Mouse (Mus musculus) neural tube, embryonic 11.5 days (tissue): ENCODE measurements around the gene Pip5k1a. TPM values are rescaled to one million over a fixed set of nuclear protein-coding genes. Genes with fewer than 3 reads are reported as not detected.
A peak's percentile ranks its signal among the peaks of the same experiment; 100 is the strongest.
"Not testable (repeated sequence)": the region's sequence is repeated elsewhere in the genome, so short reads cannot be mapped to it uniquely, and the experiment has no call there.

Experiments used
- ATAC-seq: fragments of 200-750 bp; cut with Nextera tagmentation; 2 replicates; pipeline ENCODE4 v1.8.0; 2017; ENCODE audit warnings: moderate number of reproducible peaks, mild to moderate bottlenecking, moderate TSS enrichment, moderate library complexity; ENCODE audit not compliant: insufficient read depth, low FRiP score, low TSS enrichment
- DNase-seq: peaks from one replicate; pipeline ENCODE4 v3.0.0-alpha.2; 2015; ENCODE audit warnings: low spot score
- H3K27ac ChIP-seq: fragments of 300-500 bp; sonication (generic); 2 replicates; pipeline ENCODE4 v1.5.1; 2014; ENCODE audit warnings: low read depth, mild to moderate bottlenecking, low read length
- H3K27me3 ChIP-seq: fragments of 300-500 bp; sonication (generic); 2 replicates; pipeline ENCODE4 v1.6.1; 2014; ENCODE audit warnings: mild to moderate bottlenecking, low read length, mixed read lengths; ENCODE audit not compliant: control insufficient read depth, insufficient read depth
- H3K36me3 ChIP-seq: fragments of 300-500 bp; sonication (generic); 2 replicates; pipeline ENCODE4 v1.6.1; 2014; ENCODE audit warnings: mild to moderate bottlenecking, low read length, moderate library complexity, mixed read lengths; ENCODE audit not compliant: control insufficient read depth, insufficient read depth
- H3K4me1 ChIP-seq: fragments of 300-500 bp; sonication (generic); 2 replicates; pipeline ENCODE4 v1.6.1; 2014; ENCODE audit warnings: low read length, mixed read lengths; ENCODE audit not compliant: control insufficient read depth, insufficient read depth
- H3K4me2 ChIP-seq: fragments of 300-500 bp; sonication (generic); 2 replicates; pipeline ENCODE4 v1.6.1; 2014; ENCODE audit warnings: low read depth, mild to moderate bottlenecking, moderate library complexity
- H3K4me3 ChIP-seq: fragments of 300-500 bp; sonication (generic); 2 replicates; pipeline ENCODE4 v1.5.1; 2014; ENCODE audit warnings: low read depth, low read length
- H3K9ac ChIP-seq: fragments of 300-500 bp; sonication (generic); 2 replicates; pipeline ENCODE4 v1.6.1; 2014; ENCODE audit warnings: mild to moderate bottlenecking, low read length
- H3K9me3 ChIP-seq: fragments of 300-500 bp; sonication (generic); 2 replicates; pipeline ENCODE4 v1.6.1; 2016; ENCODE audit warnings: low read length; ENCODE audit not compliant: control insufficient read depth
- WGBS: fragments of 180-500 bp; shearing (Covaris S2); extraction: QIAGEN DNeasy Blood & Tissue Kit; methylation state at CpG from one replicate; pipeline ENCODE4 v1.1.7; 2014; 5-methylcytosine and 5-hydroxymethylcytosine counted together
- polyA plus RNA-seq: library from polyadenylated mRNA; unstranded; fragments of >200 nt; fragmentation: Nextera tagmentation; extraction: Ambion mirVana; gene quantifications from 2 replicates; pipeline ENCODE4 v1.2.1, GENCODE M21; 2014

Pip5k1a gene
- polyA plus RNA-seq, 1 experiment from 2014 or later: 13.4 TPM

GRCm38 (mm10) chr3:95107308-95107707, 578 bp upstream of the Pip5k1a start:
- not testable (repeated sequence) for H3K9ac ChIP-seq
- H3K4me2 ChIP-seq: peak overlapping the region; percentile 44

GRCm38 (mm10) chr3:95105586-95106337, 968 bp downstream of the Pip5k1a start:
- Histone ChIP-seq H3K27ac (peak overlapping the region; percentile 63), H3K9ac (peak overlapping the region; percentile 64), H3K36me3 (peaks cover 2% of the 10 kb centered on the region; the same call in 1 of the 2 replicates), H3K9me3 (no peaks in the 10 kb centered on the region), H3K4me2 (peak overlapping the region; percentile 67), H3K4me3 (peak overlapping the region; percentile 69), H3K27me3 (no peaks in the 10 kb centered on the region), H3K4me1 (peaks cover 7% of the 10 kb centered on the region; the same call in 1 of the 2 replicates)
- DNase-seq: no peak
- ATAC-seq: no peak; the same call in 1 of the 2 replicates
- 1% methylated on average over 16 of the region's 16 CpGs for WGBS

More at GRCm38 (mm10) chr3:95107308-95107707, 578 bp upstream of the Pip5k1a start:
- Histone ChIP-seq H3K4me3 (peak overlapping the region; percentile 69), H3K4me1 (peaks cover 12% of the 10 kb centered on the region)
- not testable (repeated sequence) for H3K27ac ChIP-seq, ATAC-seq, DNase-seq, H3K9me3 ChIP-seq, H3K27me3 ChIP-seq, H3K36me3 ChIP-seq

DNA sequence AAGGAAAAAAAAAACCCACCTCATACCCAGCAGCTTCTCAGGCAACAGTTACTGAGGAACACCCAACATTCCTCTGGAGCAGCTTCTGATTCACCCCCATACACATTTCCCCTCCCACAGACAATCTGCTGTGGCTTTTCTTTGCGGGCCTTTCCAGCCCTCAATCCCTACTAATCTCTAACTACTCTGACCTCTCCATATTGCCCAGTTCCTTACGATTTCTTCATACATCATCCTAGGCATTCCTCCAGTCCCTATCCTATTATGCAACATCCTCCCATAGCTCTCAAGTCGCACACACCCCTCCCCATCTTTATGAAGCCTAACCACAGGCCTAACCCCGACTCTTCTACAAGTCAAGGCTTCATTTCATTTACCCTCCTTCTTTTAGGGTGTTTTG, 1.6 kb downstream of the Pip5k1a start:
- Histone ChIP-seq H3K9me3 (no peaks in the 10 kb centered on the region), H3K4me3 (peak overlapping the region; percentile 69), H3K27ac (no peak overlapping the region), H3K27me3 (no peaks in the 10 kb centered on the region), H3K9ac (no peak overlapping the region), H3K4me1 (peaks cover 7% of the 10 kb centered on the region; the same call in 1 of the 2 replicates), H3K36me3 (peaks cover 2% of the 10 kb centered on the region; the same call in 1 of the 2 replicates), H3K4me2 (peak overlapping the region; percentile 67)
- WGBS: 71% methylated on average over 4 of the region's 4 CpGs
- DNase-seq (no peak), ATAC-seq (no peak)

GRCm38 (mm10) chr3:95100854-95101253, 5.9 kb downstream of the Pip5k1a start:
- H3K4me2 ChIP-seq: no peak overlapping the region
- peaks cover 7% of the 10 kb centered on the region; the same call in 1 of the 2 replicates for H3K4me1 ChIP-seq
- no peak overlapping the region for H3K4me3 ChIP-seq
- ATAC-seq (no peak), DNase-seq (no peak)
- H3K9ac ChIP-seq: no peak overlapping the region
- no peaks in the 10 kb centered on the region for H3K27me3 ChIP-seq
- H3K9me3 ChIP-seq: no peaks in the 10 kb centered on the region
- H3K27ac ChIP-seq: no peak overlapping the region
- H3K36me3 ChIP-seq: peaks cover 2% of the 10 kb centered on the region; the same call in 1 of the 2 replicates
- WGBS: 33% methylated on average over 2 of the region's 2 CpGs

DNA sequence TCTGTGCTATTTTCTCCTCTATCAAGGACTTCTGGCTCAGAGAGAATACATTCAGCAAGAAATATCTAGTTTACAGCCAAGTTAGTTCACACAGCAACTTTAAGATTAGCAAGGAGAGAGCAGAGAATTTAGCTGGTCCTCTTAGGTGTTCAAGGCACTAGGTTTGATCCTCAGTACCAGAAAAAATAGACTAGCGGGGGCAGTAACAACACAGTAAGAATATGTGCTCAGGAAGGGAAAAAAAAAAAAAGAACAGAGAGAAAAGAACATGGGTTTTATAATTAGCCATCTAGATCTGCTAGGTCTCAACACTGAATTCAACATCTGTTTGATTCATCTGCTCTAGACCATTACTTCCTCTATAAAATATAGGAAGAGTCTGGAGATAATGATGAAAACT, 18.7 kb downstream of the Pip5k1a start:
- no peak for ATAC-seq
- Histone ChIP-seq H3K4me1 (no peaks in the 10 kb centered on the region), H3K27me3 (no peaks in the 10 kb centered on the region), H3K4me2 (no peak overlapping the region), H3K9ac (no peak overlapping the region), H3K4me3 (no peak overlapping the region), H3K9me3 (no peaks in the 10 kb centered on the region), H3K27ac (no peak overlapping the region), H3K36me3 (no peaks in the 10 kb centered on the region)
- WGBS: 100% methylated on average over 1 of the region's 1 CpGs
- no peak for DNase-seq

GRCm38 (mm10) chr3:95071606-95072005, 35.1 kb downstream of the Pip5k1a start:
- no peak overlapping the region for H3K4me2 ChIP-seq
- H3K27ac ChIP-seq: no peak overlapping the region
- WGBS: 91% methylated on average over 2 of the region's 2 CpGs
- no peak overlapping the region for H3K9ac ChIP-seq
- no peak for DNase-seq
- H3K27me3 ChIP-seq: no peaks in the 10 kb centered on the region
- peaks cover 33% of the 10 kb centered on the region for H3K36me3 ChIP-seq
- no peaks in the 10 kb centered on the region for H3K9me3 ChIP-seq
- no peak for ATAC-seq
- no peaks in the 10 kb centered on the region for H3K4me1 ChIP-seq
- no peak overlapping the region for H3K4me3 ChIP-seq

DNA sequence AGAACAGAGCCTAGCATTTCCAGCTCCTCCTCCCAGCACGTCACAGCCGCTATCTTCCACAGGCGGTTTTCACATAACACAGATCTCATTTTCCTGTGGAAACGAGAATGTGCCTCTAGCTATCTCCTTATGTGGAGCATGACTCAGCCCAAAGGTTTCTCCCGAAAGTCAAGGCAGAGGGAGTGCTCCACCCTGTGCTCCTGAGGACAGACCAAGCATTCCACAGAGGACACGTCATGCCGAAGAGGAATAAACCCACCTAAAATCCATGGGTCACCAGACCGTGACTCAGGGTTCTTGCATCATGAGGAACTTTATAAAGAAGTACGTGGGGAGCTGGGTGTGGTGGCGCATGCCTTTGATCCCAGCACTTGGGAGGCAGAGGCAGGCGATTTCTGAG, 40.2 kb downstream of the Pip5k1a start:
- Histone ChIP-seq H3K9me3 (no peaks in the 10 kb centered on the region), H3K4me2 (no peak overlapping the region), H3K9ac (no peak overlapping the region), H3K4me1 (no peaks in the 10 kb centered on the region), H3K27ac (no peak overlapping the region), H3K27me3 (no peaks in the 10 kb centered on the region), H3K36me3 (peaks cover 49% of the 10 kb centered on the region), H3K4me3 (no peak overlapping the region)
- DNase-seq (no peak), ATAC-seq (no peak)
- WGBS: 96% methylated on average over 11 of the region's 11 CpGs

GRCm38 (mm10) chr3:95066095-95066494, 40.6 kb downstream of the Pip5k1a start:
- ATAC-seq (no peak), DNase-seq (no peak)
- no peaks in the 10 kb centered on the region for H3K9me3 ChIP-seq
- H3K27ac ChIP-seq: no peak overlapping the region
- 92% methylated on average over 6 of the region's 6 CpGs for WGBS
- H3K9ac ChIP-seq: no peak overlapping the region
- peaks cover 51% of the 10 kb centered on the region for H3K36me3 ChIP-seq
- no peaks in the 10 kb centered on the region for H3K4me1 ChIP-seq
- H3K4me2 ChIP-seq: no peak overlapping the region
- no peak overlapping the region for H3K4me3 ChIP-seq
- no peaks in the 10 kb centered on the region for H3K27me3 ChIP-seq

GRCm38 (mm10) chr3:95065553-95065952, 41.2 kb downstream of the Pip5k1a start:
- Histone ChIP-seq H3K27me3 (no peaks in the 10 kb centered on the region), H3K4me3 (no peak overlapping the region), H3K9ac (no peak overlapping the region), H3K4me1 (no peaks in the 10 kb centered on the region), H3K4me2 (no peak overlapping the region), H3K9me3 (no peaks in the 10 kb centered on the region), H3K36me3 (peaks cover 53% of the 10 kb centered on the region), H3K27ac (no peak overlapping the region)
- DNase-seq (no peak), ATAC-seq (no peak)
- 93% methylated on average over 1 of the region's 1 CpGs for WGBS
